Mouse (Mus musculus) heart, adult 8-10 months (tissue): ENCODE measurements around the gene Gm11549. TPM values are rescaled to one million over a fixed set of nuclear protein-coding genes. Genes with fewer than 3 reads are reported as not detected.

ENCODE experiments used
- DNase-seq: peaks from one replicate; pipeline ENCODE4 v3.0.0; 2022; ENCODE audit warnings: low spot score
- total RNA-seq, 4 experiments: library from RNA; stranded (reverse); gene quantifications; 2 replicates each; pipeline ENCODE4 v1.2.4; 2022

Gm11549 gene
- total RNA-seq, result not detected

DNA sequence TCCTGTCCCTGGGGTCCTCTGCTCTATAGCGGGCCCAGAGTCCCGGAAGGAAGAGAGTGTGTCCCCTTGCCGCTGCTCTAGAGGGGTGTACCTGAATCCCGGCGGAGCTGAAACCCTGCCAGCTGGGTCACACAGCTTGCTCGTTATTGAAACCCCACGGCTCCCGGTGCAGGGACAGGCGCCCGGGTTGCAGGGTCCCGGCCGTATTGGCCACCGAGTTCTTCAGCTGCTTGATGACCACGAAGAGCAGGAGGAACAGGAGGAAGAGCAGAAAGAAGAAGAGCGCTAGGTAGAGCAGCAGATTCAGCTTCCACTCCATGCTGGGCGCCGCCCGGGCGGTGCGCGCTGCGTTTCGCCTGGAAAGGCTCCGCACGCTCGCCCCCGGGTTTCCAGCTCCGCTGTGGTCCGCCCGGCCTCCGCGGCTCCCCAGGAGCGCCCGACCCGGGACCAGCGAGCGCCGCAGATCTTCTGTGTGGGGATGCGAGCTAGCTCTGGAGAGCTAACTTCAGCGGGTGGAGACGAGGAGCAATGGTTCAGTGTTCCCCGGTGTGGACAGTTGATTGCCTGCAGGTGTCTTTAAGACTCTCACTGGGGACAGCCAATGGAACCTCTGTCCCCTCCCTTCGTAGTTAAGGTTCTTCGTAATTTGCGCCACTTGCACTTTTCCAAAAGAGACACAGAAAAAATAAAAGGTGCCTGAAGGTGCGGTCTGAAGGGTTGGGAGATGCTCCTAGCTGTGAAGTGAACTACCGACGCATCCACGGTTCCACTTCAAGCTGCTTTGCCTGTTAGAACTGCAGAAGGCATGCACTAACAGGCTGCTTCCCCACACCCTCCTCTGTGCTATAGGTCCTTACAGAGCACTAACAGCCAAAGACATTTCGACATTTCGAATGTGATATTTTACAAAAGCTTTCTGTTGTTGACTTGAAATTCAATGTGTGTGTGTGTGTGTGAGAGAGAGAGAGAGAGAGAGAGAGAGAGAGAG is at the start of gene Gm11549:
TSS of gene Gm11549 (minus strand) at position 741 of the 988 bp plus-strand sequence.
- DNase-seq, result no peak

DNA sequence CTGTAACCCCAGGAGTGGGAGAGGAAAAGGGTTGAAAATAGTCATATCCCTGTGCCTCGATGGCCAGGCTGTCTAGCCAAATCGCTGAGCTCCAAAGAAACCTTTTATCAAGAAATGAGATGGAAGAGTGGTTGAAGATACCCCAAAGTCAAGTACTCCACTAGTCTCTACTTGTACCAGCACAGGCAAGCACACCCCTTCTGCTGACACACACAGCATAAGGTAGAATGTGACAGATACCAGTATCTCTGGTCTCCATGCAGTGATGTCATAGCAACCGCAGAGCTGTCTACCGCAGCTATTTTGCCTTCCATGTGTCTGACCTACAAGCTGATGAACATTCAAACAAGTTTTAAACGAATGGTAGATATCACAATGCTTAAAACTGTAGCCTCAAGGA is 48.2 kb upstream of the Gm11549 start:
- DNase-seq, result no peak

DNA sequence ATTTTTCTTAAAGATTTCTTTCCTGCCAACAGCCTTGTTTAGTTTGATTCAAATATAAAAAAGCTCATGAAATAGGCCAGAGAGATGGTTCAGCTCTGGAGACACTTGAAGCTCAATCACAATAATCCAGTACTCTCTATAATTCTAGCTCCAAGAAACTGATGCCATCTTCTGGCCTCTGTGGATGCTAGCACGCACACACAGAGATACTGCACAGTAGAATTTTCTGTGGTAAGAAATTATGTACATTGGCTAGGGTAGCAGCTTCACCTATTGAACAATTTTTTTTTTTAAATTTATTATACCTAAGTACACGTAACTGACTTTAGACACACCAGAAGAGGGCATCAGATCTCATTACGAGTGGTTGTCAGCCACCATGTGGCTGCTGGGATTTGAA is 42.1 kb upstream of the Gm11549 start:
- no peak for DNase-seq

DNA sequence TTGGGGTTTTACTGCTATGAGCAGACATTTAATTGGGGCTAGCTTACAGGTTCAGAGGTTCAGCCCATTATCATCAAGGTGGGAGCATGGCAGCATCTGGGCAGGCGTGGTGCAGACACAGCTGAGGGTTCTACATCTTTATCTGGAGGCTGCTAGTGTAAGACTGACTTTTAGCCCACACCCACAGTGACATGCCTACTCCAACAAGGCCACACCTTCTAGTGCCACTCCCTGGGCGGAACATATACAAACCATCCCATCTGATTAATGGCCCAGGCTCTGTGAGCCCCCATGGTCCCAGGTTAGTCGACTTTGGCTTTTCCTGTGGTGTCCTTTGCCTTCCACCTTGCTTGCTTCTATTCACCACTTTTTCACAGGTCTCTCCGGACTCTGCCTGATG is 38.0 kb upstream of the Gm11549 start:
- DNase-seq, result no peak

DNA sequence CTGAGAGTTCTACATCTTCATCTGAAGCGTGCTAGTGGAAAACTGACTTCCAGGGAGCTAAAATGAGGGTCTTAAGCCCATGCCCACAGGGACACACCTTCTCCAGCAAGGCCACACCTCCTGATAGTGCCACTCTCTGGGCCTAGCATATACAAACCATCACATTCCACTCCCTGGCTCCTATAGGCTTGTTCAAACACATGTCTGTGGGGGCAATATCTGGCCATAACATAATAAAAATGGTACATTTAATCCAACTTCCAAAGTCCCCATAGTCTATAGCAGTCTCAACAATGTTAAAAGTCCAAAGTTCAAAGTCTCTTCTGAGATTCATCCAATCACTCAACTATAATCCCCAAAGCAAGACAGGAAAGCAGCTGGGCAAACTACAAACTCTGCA is 36.0 kb upstream of the Gm11549 start:
- no peak for DNase-seq

DNA sequence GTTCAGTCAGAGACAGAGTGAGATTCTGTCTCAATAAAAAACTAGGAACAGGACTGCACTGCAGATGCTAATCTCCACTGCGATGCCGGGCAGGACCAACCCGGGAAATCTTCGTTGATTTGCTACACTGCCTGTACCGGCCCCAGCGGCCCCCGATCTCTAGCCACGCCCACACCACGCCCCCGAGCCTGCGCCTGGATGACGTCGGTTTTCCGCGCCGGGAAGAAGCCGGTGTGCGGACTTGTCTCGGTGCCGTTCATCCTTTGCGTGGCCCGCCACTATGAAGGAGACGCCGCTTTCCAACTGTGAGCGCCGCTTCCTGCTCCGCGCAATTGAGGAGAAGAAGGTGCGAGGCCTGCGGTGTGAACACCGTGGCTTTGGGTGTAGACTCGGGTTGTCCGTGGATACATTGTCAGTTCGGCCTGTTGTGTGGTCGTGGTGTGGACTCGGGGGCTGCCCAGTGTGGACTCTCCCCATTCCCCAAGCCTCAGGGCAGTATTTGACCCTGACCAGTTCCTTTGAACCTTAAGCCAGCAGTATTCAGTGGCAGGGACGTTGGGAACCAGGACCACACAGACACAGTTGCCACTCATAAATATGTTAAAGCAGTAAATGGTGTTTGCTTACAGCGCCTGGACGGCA is 30.9 kb upstream of the Gm11549 start, which contains the start of gene Exosc9:
TSS of gene Exosc9 (plus strand) at position 201 of the 642 bp plus-strand sequence.
- peak; percentile 96 for DNase-seq

DNA sequence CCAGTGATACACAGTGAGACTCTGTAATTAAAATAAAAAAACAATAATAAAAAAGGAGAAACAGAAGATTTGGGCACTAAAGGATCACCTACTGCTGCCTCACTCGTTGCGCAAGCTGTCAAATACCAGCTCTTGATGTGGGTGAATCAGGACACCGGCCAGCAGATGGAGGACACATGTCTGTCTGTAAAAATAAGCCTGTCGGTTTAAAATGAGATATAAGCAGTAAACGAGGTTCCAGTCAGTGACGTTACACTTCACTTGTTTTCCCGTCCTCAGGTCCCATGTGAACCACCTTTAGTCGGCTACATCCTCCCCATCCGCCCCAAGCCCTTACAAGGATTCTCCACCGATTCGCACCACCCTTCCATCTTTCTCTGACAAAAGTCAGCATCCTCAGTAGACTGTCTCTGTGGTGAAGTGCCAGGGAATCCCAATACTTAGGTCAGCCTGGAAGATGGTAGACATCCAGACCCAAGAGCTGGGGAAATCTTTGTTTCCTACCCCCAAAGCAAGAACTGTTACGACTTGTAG is 30.3 kb upstream of the Gm11549 start:
- no peak for DNase-seq

DNA sequence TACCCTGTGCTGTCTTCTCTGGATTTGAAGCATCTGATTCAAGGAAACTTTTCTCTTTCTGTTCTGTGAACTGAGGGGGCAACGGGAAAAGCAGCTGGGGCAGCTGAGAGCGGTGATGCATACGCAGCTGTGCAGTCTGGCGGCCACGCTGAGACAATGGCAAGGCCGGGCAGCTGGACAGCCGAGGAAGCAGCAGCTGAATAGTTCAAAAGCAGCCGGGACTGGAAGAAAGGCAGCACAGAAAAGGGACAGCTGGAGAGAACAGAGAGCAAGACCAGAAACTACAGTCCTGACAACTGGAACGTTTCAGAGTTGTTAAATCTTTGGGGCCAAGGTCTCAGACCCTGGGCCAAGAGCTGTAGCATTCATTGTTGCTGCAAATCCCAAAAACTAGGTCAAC is 29.7 kb upstream of the Gm11549 start:
- DNase-seq, result peak; percentile 52

DNA sequence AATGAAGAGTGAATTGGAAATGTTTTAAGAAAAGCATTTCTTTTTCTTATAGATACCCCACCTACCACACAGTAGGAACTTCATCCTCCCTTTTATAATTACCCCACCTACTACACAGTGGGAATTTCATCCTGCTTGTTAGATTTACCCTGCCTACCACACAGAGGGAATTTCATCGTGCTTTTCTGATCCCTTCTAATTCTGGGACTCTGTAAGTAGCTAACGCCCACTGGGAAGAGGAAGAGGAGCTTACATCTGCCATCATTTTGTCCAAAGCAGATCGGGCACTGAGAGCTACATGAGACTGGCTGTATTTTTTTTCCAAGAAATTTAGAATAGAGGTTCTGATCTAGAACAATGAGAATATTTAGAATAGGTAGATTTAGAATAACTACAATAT is 23.3 kb upstream of the Gm11549 start:
- DNase-seq, result no peak

DNA sequence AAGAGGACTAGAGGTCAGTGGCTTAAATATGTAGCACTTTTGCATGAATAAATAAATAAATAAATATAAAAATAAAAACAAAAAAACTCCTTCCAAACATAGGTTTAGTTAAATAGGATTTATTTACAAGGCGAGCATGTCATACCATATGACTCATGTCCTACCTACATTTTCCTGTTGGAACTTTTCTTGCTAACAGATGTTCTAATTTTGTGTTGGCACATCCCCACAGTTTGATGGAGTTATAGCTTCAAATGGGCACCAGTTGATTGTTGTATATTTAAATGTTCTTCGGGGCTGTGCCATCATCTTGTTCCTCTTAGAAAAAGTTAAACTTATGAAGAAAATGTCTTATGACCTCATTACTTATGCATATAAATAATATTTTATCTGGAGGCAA is 19.8 kb upstream of the Gm11549 start:
- DNase-seq, result no peak

DNA sequence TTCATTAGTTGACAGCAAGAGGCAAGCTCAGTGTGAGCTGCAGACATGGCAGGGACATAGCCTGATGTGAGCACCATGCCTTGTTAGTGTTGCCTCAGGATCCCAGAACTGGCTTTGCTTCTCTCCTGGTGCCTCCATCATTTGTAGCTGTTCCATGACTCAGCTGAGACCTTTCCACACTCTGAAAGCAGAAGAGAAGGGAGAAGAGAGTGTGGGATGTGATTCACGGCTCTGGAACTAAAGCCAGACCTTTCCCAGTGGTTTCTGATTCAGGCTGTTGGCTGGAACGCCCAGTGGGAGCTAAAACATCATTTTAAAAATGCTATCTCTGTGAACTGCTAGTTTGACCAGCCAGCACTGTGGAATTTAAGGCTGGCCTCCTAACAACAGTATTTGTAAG is 19.1 kb upstream of the Gm11549 start:
- DNase-seq, result peak; percentile 26

DNA sequence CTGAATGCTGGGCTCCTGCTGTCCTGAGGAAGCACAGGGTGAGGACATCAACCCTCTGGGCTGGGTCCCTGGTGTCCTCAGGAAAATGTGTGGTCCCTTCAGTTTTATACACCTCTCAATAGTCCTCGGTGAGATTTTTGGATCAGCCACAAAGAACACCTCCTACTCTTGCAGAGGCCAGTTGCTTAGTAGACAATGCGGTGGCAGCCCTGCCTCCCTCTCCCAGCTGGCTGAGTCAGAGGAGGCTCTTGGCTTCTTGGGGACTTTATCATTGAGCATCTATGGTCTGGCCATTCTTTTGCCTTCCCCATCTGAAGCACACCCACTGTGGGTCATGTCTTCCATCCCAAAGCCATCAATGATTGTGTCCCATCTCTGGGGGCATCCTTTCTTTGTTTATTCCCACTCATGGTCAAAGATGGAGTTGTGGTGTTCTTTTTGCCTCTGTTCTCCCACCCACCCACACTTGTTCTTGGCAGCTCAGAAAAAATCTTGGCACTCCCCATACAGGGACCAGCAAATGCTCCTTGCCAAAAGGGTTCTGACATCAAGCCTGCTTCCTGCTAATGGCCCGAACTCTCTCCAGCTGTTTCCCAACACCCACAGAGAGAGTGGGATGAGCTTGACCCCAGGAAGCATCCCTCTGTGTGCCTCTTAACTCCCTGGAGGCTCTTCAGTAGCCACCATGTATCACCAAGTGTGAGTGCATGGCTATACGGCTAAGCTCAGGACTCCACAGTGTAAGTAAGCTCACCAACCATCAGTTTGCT is 16.3 kb upstream of the Gm11549 start:
- peak; percentile 48 for DNase-seq

DNA sequence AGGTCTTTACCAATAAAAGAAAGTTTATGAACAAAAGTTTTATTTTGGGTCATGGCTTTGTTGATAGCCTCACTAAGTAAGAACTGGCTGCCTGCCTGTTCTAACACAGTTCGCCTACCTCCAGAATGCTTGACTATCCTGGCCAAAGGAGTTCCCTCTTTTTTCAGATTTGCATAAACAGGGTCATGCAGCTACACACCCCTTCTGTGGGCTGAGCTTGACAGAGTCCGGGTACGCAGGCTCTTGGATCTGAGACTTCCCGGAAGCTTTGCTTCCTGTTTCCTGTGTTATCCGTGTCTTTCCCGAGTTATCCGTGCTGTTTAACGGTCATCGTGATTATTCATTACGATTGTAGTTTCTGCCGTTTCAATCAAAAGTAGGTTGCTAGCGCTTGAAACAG is 14.4 kb upstream of the Gm11549 start:
- DNase-seq, result no peak

DNA sequence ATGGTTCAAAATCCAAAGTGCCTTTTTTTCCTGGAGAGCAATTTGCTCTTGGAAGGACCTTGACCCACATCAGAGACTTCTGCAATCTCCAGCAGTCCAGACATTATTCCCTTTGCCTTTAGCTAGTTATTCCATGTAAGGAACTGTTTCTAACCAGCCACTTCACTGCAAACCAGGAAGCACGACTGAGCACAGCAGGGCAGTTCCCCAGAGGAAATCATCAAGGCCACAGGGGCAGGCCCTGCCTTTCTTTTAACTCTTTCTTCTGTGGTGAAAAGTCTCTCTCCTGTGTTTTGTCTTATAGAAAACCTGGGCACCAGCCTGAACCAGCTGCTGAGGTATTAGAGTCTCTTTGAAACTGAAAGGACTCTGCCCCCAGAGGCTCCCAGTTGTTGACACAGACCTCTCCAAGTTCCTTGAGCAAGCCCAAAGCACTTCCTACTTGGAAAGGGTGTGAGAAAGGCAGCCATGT is 11.6 kb upstream of the Gm11549 start:
- DNase-seq, result no peak

DNA sequence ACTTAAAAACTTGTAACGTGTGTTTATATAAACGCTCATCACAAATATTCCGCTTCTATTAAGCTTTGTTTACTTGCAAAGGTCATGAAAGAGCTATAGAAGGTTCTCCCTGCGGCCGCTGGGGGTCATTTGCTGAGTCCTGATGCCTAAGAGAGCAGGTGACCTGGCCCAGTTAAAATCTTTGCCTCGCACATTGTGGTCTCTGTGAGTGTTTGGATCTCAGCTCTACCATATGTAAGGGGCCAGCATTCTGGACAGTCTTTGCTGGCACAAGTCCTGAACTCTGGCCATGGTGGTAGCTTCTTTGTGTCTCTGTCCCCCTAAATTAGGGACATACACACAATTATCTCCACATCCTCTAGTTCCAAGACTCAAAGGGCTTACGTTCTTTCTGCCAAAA is 11.1 kb upstream of the Gm11549 start:
- no peak for DNase-seq

DNA sequence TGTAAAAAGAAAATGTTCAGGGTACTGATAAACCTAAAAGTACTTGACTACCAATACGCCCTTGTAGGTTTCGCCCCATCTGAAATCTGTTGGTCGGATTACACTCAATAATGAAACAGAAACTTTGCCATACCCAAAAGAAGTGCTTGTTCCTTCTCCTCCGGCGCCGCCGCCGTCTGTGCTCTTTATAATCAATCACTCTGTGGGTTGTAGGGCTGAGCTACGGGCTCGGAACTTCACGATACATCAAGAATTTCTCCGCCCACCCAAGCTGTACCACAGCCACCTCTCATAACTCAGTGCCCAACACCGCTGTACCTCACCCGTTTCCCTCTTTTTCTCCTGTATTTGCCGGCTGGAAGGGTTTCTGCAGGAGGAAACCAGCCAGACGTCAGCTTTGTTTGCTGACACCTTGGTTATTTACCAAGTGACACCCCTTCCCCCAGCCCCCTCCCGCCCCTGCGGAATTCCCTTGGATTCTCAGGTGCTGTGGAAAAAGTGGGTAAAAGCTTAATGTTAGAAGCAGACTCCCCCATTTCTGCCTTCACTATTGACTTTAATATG is 10.4 kb upstream of the Gm11549 start:
- no peak for DNase-seq

DNA sequence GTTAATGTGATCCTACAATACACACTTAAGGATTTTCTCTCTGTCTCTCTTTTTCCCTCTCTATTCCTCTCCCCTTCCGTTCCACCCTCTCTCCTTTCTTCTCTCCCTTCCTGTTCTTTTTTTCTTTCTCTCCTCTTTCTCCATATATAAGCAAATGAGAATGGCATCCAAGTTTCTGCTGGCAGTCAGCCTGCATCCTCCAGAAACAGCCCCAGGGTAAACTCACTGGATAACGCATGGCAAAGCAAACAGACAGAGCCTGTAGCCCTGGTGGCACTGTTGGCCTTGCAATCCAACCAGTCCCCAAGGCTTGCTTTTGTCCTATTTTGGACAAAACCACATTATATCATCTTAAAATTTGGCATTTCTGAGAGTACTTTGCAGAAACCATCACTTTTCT is 9.6 kb upstream of the Gm11549 start:
- no peak for DNase-seq

DNA sequence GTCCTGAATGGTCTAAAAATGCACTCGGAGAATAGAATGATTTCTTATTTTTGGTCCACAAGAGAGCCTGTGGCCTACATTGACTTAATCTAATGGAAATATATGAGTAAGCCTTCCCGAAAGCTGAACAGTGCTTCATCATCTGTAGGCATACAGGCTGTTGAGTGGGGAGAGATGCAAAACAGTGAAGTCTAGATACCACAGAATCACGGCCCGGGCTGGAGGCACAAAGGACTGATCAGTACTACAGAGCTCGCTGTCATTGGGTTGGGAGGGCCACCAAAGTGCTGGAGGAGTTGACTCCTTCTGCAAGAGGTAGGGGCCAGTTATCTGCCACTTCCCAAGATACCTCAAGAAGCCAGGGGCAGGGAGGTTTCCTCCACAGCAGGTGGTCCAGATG is 9.2 kb upstream of the Gm11549 start:
- no peak for DNase-seq

DNA sequence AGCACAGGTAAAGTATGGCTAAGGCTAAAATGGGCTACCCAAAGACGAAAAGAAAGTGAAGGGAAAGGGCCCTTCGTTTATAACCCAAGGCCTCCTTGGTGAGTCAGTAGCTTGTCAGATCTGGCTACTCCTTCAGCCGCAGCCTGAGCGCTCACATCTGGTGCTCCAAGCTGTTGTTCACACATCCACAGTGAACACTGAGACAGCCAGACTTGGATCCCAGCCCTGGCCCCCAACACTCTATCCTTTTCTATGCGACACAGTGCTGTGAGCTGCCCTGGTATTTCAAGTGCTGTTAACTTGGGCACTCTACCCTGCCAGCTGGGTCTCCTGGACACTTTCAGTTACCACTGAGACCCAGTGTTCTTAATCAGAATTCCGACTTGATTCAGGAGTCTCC is 8.7 kb upstream of the Gm11549 start:
- peak; percentile 50 for DNase-seq

DNA sequence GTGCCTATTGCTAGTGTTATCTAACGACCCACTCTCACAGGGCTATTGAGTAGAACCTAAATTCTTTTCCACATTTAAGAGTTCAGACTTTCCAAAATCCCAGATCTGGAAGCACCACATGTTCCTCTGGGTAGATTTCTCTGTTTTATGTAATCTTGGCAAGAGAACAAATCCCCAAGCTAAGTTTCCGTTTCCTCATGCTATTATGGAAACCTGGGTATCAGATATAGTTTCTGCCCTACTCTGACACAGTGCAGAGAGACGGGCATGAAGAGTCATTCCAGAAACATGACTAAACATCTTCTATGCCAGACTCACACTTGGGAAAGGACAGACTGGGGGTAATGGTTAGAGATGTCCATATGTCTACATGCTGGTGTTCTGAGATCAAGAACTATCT is 2.9 kb upstream of the Gm11549 start:
- no peak for DNase-seq

DNA sequence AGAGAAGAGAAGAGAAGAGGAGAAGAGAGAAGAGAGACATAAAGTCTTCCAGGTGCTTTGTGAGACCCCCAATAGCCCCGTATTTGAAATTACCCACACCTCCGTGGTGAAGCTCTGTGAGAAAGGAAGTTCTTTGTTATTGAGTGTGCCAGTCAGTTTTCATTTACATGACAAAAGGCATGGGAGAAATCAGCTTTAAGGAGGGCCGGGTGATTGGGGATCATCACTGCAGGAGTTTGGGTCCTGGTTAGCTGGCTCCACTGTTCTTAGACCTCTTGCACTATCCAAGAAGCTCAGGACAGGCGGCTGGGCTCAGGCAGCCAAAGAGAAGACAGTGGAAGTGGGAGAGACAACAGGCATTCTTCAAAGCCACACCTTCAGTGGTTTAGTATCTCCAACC is 524 bp upstream of the Gm11549 start:
- DNase-seq, result no peak
